Mouse (Mus musculus) lung, adult 2 months (tissue): ENCODE results near the gene Selenof.

Source experiments
- CTCF ChIP-seq: fragments of 200-500 bp; IDR thresholded peaks from 2 replicates; pipeline ENCODE4 v1.5.1; 2011; ENCODE audit warnings: mild to moderate bottlenecking, low read length, control low read depth; ENCODE audit not compliant: insufficient read depth
- POLR2A ChIP-seq: fragments of 200-500 bp; IDR thresholded peaks from 2 replicates; pipeline ENCODE4 v1.6.1; 2011; ENCODE audit warnings: low read depth, mild to moderate bottlenecking, control low read depth, low read length, borderline replicate concordance; ENCODE audit errors: extremely low read depth

- TF ChIP-seq POLR2A = no peak
- TF ChIP-seq CTCF = no peak
These were observed 44.2 kb downstream of the Selenof start for GRCm38 (mm10) chr3:144614277-144614676.
